Mouse (Mus musculus) thymus, adult 2 months (tissue): ENCODE measurements around the gene 7420426K07Rik. TPM values are rescaled to one million over a fixed set of nuclear protein-coding genes. Genes with fewer than 3 reads are reported as not detected.

Experiments
- DNase-seq: peaks from one replicate; pipeline ENCODE4 v3.0.0; 2021
- H3K27ac ChIP-seq: fragments of 200-500 bp; 2 replicates; pipeline ENCODE4 v1.5.1; 2012; ENCODE audit warnings: low read length, control low read depth; ENCODE audit not compliant: control insufficient read depth, insufficient read depth
- H3K27me3 ChIP-seq: fragments of 200-500 bp; 2 replicates; pipeline ENCODE4 v1.6.1; 2012; ENCODE audit warnings: mild to moderate bottlenecking, low read length, moderate library complexity, mixed read lengths; ENCODE audit not compliant: control insufficient read depth, insufficient read depth
- H3K36me3 ChIP-seq: fragments of 200-500 bp; 2 replicates; pipeline ENCODE4 v1.6.1; 2012; ENCODE audit warnings: mild to moderate bottlenecking, low read length, moderate library complexity; ENCODE audit not compliant: control insufficient read depth, insufficient read depth
- H3K4me1 ChIP-seq: fragments of 200-500 bp; replicated peaks from 2 replicates; pipeline ENCODE4 v1.6.1; 2012; ENCODE audit warnings: low read length; ENCODE audit not compliant: control insufficient read depth, insufficient read depth
- H3K4me3 ChIP-seq: fragments of 200-500 bp; 2 replicates; pipeline ENCODE4 v1.5.1; 2012; ENCODE audit warnings: mild to moderate bottlenecking, low read length, control low read depth, moderate library complexity; ENCODE audit not compliant: control insufficient read depth, insufficient read depth
- CTCF ChIP-seq: fragments of 200-500 bp; IDR thresholded peaks from 2 replicates; pipeline ENCODE4 v1.5.1; 2012; ENCODE audit warnings: mild to moderate bottlenecking, control low read depth, low read length, moderate library complexity, borderline replicate concordance; ENCODE audit not compliant: control insufficient read depth, poor library complexity, insufficient read depth; ENCODE audit errors: extremely low read depth
- POLR2A ChIP-seq: fragments of 200-500 bp; IDR thresholded peaks from 2 replicates; pipeline ENCODE4 v1.6.1; 2012; ENCODE audit warnings: mild to moderate bottlenecking, low read length, control low read depth, moderate library complexity; ENCODE audit not compliant: control insufficient read depth, poor library complexity, insufficient read depth; ENCODE audit errors: extremely low read depth
- WGBS: fragments of 180-500 bp; shearing (Covaris S2); methylation state at CpG from one replicate; pipeline ENCODE4 v1.1.7; 2018; 5-methylcytosine and 5-hydroxymethylcytosine counted together
- polyA plus RNA-seq: library from polyadenylated mRNA; depleted of rRNA; stranded (reverse); fragments of >200 nt; gene quantifications from 2 replicates; pipeline ENCODE4 v1.2.3, GENCODE M21; 2012

7420426K07Rik gene
- polyA plus RNA-seq, 1 experiment: not detected

- Histone ChIP-seq H3K27me3 (no peaks in the 10 kb centered on the region), H3K27ac (no peak overlapping the region), H3K36me3 (no peaks in the 10 kb centered on the region), H3K4me3 (no peak overlapping the region), H3K4me1 (no peaks in the 10 kb centered on the region)
- TF ChIP-seq POLR2A (no peak), CTCF (no peak)
- DNase-seq: no peak
- 67% methylated on average over 6 of the region's 6 CpGs for WGBS
Measured at GRCm38 (mm10) chr9:98924183-98924582, 21.3 kb downstream of the 7420426K07Rik start.

GRCm38 (mm10) chr9:98929496-98929895 lies 26.6 kb downstream of the 7420426K07Rik start:
- no peaks in the 10 kb centered on the region for H3K27me3 ChIP-seq
- 90% methylated on average over 2 of the region's 2 CpGs for WGBS
- peak; percentile 7 for DNase-seq
- H3K27ac ChIP-seq: no peak overlapping the region
- no peaks in the 10 kb centered on the region for H3K4me1 ChIP-seq
- H3K4me3 ChIP-seq: no peak overlapping the region
- no peak for TF ChIP-seq POLR2A
- TF ChIP-seq CTCF: no peak
- H3K36me3 ChIP-seq: no peaks in the 10 kb centered on the region

- Histone ChIP-seq H3K27me3 (no peaks in the 10 kb centered on the region), H3K27ac (no peak overlapping the region), H3K4me3 (no peak overlapping the region), H3K4me1 (no peaks in the 10 kb centered on the region), H3K36me3 (no peaks in the 10 kb centered on the region)
- no peak for TF ChIP-seq POLR2A
- TF ChIP-seq CTCF: no peak
- 63% methylated on average over 6 of the region's 6 CpGs for WGBS
- no peak for DNase-seq
Measured at GRCm38 (mm10) chr9:98932931-98933330, 30.0 kb downstream of the 7420426K07Rik start.

- Histone ChIP-seq H3K27ac (no peak overlapping the region), H3K4me1 (no peaks in the 10 kb centered on the region), H3K27me3 (no peaks in the 10 kb centered on the region), H3K36me3 (no peaks in the 10 kb centered on the region), H3K4me3 (no peak overlapping the region)
- 35% methylated on average over 16 of the region's 16 CpGs for WGBS
- DNase-seq: no peak
- TF ChIP-seq POLR2A: no peak
- TF ChIP-seq CTCF: no peak
Measured at GRCm38 (mm10) chr9:98935190-98935909, 32.4 kb downstream of the 7420426K07Rik start.

GRCm38 (mm10) chr9:98939290-98939689 lies 36.4 kb downstream of the 7420426K07Rik start:
- no peaks in the 10 kb centered on the region for H3K4me1 ChIP-seq
- TF ChIP-seq POLR2A: no peak
- no peak for TF ChIP-seq CTCF
- WGBS: 17% methylated on average over 2 of the region's 2 CpGs
- no peaks in the 10 kb centered on the region for H3K27me3 ChIP-seq
- no peak for DNase-seq
- H3K4me3 ChIP-seq: no peak overlapping the region
- H3K27ac ChIP-seq: no peak overlapping the region
- H3K36me3 ChIP-seq: no peaks in the 10 kb centered on the region

GRCm38 (mm10) chr9:98952171-98953050 lies 49.5 kb downstream of the 7420426K07Rik start:
- H3K27me3 ChIP-seq: peaks cover 11% of the 10 kb centered on the region
- no peak overlapping the region for H3K27ac ChIP-seq
- no peaks in the 10 kb centered on the region for H3K4me1 ChIP-seq
- H3K36me3 ChIP-seq: no peaks in the 10 kb centered on the region
- no peak for DNase-seq
- TF ChIP-seq POLR2A (no peak), CTCF (no peak)
- no peak overlapping the region for H3K4me3 ChIP-seq
- WGBS: 3% methylated on average over 40 of the region's 40 CpGs

GRCm38 (mm10) chr9:98953291-98953690 lies 50.4 kb downstream of the 7420426K07Rik start:
- Histone ChIP-seq H3K36me3 (no peaks in the 10 kb centered on the region), H3K4me3 (no peak overlapping the region), H3K4me1 (no peaks in the 10 kb centered on the region), H3K27ac (no peak overlapping the region), H3K27me3 (peaks cover 13% of the 10 kb centered on the region)
- 17% methylated on average over 4 of the region's 4 CpGs for WGBS
- TF ChIP-seq POLR2A: no peak
- TF ChIP-seq CTCF: no peak
- DNase-seq: no peak
